Mouse (Mus musculus) ES-Bruce4 (cell line): ENCODE data around the gene Ypel3.

Experiments
- CTCF ChIP-seq: IDR thresholded peaks from one replicate; pipeline ENCODE4 v1.8.1; 2011; ENCODE audit warnings: low read depth, low read length
- EP300 ChIP-seq: IDR thresholded peaks from 2 replicates; pipeline ENCODE4 v1.6.1; 2011; ENCODE audit warnings: low read depth, low read length; ENCODE audit not compliant: insufficient read depth
- POLR2A ChIP-seq: IDR thresholded peaks from one replicate; pipeline ENCODE4 v1.8.1; 2011; ENCODE audit warnings: low read length; ENCODE audit not compliant: insufficient read depth

DNA sequence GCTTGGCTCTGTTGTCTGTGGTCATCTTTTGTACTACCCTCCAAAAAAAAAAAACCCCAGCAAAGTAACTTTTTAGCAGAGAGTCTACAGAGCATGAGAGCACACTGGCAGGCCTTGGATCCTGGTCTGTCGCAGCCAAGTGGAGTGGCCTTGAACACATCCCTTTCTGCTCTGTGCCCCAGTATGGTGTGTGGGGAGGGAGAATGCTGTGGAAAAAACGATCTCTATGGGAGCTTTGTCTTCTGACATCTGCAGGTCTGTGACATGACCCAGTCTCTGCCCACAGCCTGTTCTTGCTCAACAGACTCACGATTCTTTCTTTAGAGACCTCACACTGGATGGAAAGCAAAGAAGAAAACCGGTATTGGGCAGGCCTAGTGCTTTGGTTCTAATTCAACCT lies 15.8 kb upstream of the Ypel3 start:
- no peak for TF ChIP-seq CTCF
- TF ChIP-seq POLR2A = no peak
- TF ChIP-seq EP300 = no peak
